Mouse (Mus musculus): ENCODE measurements around the gene Mrps12. TPM values are rescaled to one million over a fixed set of nuclear protein-coding genes. Genes with fewer than 3 reads are reported as not detected.
"Not testable (repeated sequence)": the region's sequence is repeated elsewhere in the genome, so short reads cannot be mapped to it uniquely, and the experiment has no call there.

Mrps12 gene
- polyA plus RNA-seq, 1 experiment from 2014 or later = 120 TPM

- no peak overlapping the region for H3K27ac ChIP-seq (replicated peaks)
- WGBS = 77% methylated on average over 3 of the region's 3 CpGs
- no peak for ATAC-seq (ENCODE audit: low FRiP score, low read depth)
- H3K9me3 ChIP-seq = no peaks in the 10 kb centered on the region
- no peak overlapping the region for H3K4me2 ChIP-seq (replicated peaks)
- H3K36me3 ChIP-seq = no peaks in the 10 kb centered on the region
- H3K4me3 ChIP-seq = no peak overlapping the region
- peaks cover 7% of the 10 kb centered on the region; the same call in 1 of the 2 replicates for H3K27me3 ChIP-seq
- peaks cover 8% of the 10 kb centered on the region; the same call in 1 of the 2 replicates for H3K4me1 ChIP-seq
- H3K9ac ChIP-seq (replicated peaks) = no peak overlapping the region
Observed at GRCm38 (mm10) chr7:28720753-28721537, 20.7 kb downstream of the Mrps12 start.

GRCm38 (mm10) chr7:28719650-28720049, 22.0 kb downstream of the Mrps12 start:
- no peak for ATAC-seq (ENCODE audit: low FRiP score, low read depth)
- H3K27me3 ChIP-seq = peaks cover 7% of the 10 kb centered on the region; the same call in 1 of the 2 replicates
- WGBS = 86% methylated on average over 2 of the region's 2 CpGs

GRCm38 (mm10) chr7:28719159-28719558, 22.5 kb downstream of the Mrps12 start:
- Histone ChIP-seq H3K9ac (replicated peaks) (no peak overlapping the region), H3K36me3 (no peaks in the 10 kb centered on the region), H3K27me3 (peaks cover 7% of the 10 kb centered on the region; the same call in 1 of the 2 replicates), H3K4me3 (no peak overlapping the region), H3K4me2 (replicated peaks) (no peak overlapping the region), H3K27ac (replicated peaks) (no peak overlapping the region), H3K4me1 (peaks cover 8% of the 10 kb centered on the region; the same call in 1 of the 2 replicates), H3K9me3 (no peaks in the 10 kb centered on the region)
- no peak for ATAC-seq (ENCODE audit: low FRiP score, low read depth)
- WGBS = 72% methylated on average over 4 of the region's 4 CpGs

More at GRCm38 (mm10) chr7:28719650-28720049, 22.0 kb downstream of the Mrps12 start:
- Histone ChIP-seq H3K27ac (replicated peaks) (no peak overlapping the region), H3K4me3 (no peak overlapping the region), H3K9ac (replicated peaks) (no peak overlapping the region), H3K4me1 (peaks cover 8% of the 10 kb centered on the region; the same call in 1 of the 2 replicates), H3K36me3 (no peaks in the 10 kb centered on the region), H3K9me3 (no peaks in the 10 kb centered on the region), H3K4me2 (replicated peaks) (no peak overlapping the region)

DNA sequence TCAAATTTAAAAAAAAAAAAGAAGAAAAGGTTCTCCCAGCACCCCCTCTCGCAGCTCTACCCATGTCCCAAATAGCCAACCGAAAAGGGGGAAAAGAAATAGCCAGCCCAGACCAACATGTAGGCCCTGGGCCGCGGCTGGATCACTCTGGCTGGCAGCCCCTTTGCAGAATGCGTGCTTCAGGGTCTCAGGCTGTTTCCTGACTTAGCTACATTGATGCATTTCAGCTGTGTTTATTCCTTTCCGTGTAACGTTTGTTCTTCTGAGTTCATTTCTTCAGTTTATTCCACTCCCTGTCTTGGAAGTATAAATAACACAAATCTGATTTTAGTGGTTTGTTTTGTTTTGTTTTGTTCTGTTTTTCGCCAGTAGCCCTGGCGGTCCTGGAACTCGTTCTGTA, 23.9 kb downstream of the Mrps12 start:
- H3K4me1 ChIP-seq = peaks cover 8% of the 10 kb centered on the region; the same call in 1 of the 2 replicates
- H3K4me3 ChIP-seq = no peak overlapping the region
- no peaks in the 10 kb centered on the region for H3K36me3 ChIP-seq
- no peak overlapping the region for H3K4me2 ChIP-seq (replicated peaks)
- ATAC-seq (ENCODE audit: low FRiP score, low read depth) = no peak
- 90% methylated on average over 10 of the region's 10 CpGs for WGBS
- H3K9me3 ChIP-seq = no peaks in the 10 kb centered on the region
- H3K27ac ChIP-seq (replicated peaks) = no peak overlapping the region
- peaks cover 7% of the 10 kb centered on the region; the same call in 1 of the 2 replicates for H3K27me3 ChIP-seq
- no peak overlapping the region for H3K9ac ChIP-seq (replicated peaks)

DNA sequence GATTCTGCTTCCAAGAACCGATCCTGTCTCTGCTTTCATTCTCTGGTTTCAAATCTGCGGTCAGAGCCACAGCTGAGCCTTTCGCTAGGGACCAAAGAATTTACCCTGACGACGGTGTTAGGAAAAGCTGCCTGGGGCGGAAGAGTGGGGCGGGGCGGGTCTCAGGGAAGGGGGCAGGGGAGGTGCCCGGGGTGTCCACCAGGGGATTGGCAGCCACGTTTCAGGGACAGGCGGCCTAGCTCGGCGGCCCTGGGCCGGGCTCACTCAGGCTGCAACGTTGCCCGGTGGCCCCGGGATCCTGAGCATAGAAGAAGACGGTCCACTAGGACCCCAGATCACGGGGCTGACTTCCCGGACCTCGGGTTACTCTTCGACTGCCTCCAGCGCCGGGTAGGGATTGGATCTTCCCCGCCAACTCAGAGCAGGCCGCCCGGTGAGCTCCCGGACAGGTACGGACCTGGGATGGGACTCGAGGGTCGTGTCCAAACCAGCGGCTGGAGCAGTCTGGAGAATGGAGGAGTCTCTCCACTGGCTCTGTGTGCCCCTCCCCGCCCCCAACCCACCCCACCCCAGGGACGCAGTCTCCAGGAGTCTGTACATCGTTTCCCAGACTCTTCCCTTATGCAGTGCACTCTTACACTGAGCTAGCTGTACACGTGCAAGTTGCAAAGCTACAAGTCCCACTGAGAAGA, 24.9 kb downstream of the Mrps12 start, which contains the start of gene Fbxo17:
TSS of gene Fbxo17 (plus strand) at position 215 of the 692 bp plus-strand sequence.
- Histone ChIP-seq H3K4me1 (peaks cover 8% of the 10 kb centered on the region; the same call in 1 of the 2 replicates), H3K27ac (replicated peaks) (no peak within 1 kb of the TSS), H3K4me2 (replicated peaks) (peak within 1 kb of the TSS; percentile 75), H3K36me3 (no peaks in the 10 kb centered on the region), H3K9me3 (no peaks in the 10 kb centered on the region), H3K27me3 (peaks cover 7% of the 10 kb centered on the region; the same call in 1 of the 2 replicates), H3K9ac (replicated peaks) (peak within 1 kb of the TSS; percentile 61; the same call in 1 of the 2 replicates), H3K4me3 (peak within 1 kb of the TSS; percentile 45)
- peak; percentile 80; the same call in 1 of the 2 replicates for ATAC-seq (ENCODE audit: low FRiP score, low read depth)
- 2% methylated on average over 36 of the region's 36 CpGs for WGBS

GRCm38 (mm10) chr7:28715598-28715997, 26.0 kb downstream of the Mrps12 start:
- WGBS = 90% methylated on average over 2 of the region's 2 CpGs
- no peaks in the 10 kb centered on the region for H3K36me3 ChIP-seq
- no peak for ATAC-seq (ENCODE audit: low FRiP score, low read depth)
- no peak overlapping the region for H3K4me2 ChIP-seq (replicated peaks)
- H3K9ac ChIP-seq (replicated peaks) = no peak overlapping the region
- no peak overlapping the region for H3K4me3 ChIP-seq
- no peak overlapping the region for H3K27ac ChIP-seq (replicated peaks)
- peaks cover 8% of the 10 kb centered on the region; the same call in 1 of the 2 replicates for H3K4me1 ChIP-seq
- no peaks in the 10 kb centered on the region for H3K9me3 ChIP-seq
- peaks cover 7% of the 10 kb centered on the region; the same call in 1 of the 2 replicates for H3K27me3 ChIP-seq

- Histone ChIP-seq H3K4me3 (no peak overlapping the region), H3K27ac (replicated peaks) (no peak overlapping the region), H3K9ac (replicated peaks) (no peak overlapping the region), H3K4me2 (replicated peaks) (no peak overlapping the region), H3K4me1 (peaks cover 8% of the 10 kb centered on the region; the same call in 1 of the 2 replicates), H3K36me3 (no peaks in the 10 kb centered on the region), H3K9me3 (no peaks in the 10 kb centered on the region), H3K27me3 (peaks cover 7% of the 10 kb centered on the region; the same call in 1 of the 2 replicates)
- WGBS = 89% methylated on average over 5 of the region's 5 CpGs
- no peak for ATAC-seq (ENCODE audit: low FRiP score, low read depth)
Observed at GRCm38 (mm10) chr7:28714667-28715066, 27.0 kb downstream of the Mrps12 start.

DNA sequence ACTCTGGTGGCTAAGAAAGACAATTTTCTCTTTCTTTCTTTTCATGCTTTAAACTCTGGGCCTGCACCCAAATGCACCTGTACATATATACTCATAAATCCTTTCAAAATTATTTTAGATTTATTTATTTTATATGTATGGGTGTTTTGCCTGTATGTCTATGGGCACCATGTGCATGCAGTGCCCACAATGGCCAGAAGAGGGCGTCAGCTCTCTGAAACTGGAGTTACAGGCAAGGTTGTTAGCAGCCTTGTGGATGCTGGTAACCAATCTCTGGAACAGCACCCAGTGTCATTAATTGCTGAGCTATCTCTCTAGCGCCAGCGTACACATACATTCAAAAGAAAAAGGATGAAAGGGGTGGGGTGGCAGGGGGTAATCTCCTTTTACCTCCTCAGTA, 30.7 kb downstream of the Mrps12 start:
- Histone ChIP-seq H3K36me3 (no peaks in the 10 kb centered on the region), H3K9me3 (no peaks in the 10 kb centered on the region), H3K27me3 (no peaks in the 10 kb centered on the region), H3K4me2 (replicated peaks) (no peak overlapping the region), H3K4me1 (no peaks in the 10 kb centered on the region), H3K27ac (replicated peaks) (no peak overlapping the region), H3K4me3 (no peak overlapping the region), H3K9ac (replicated peaks) (no peak overlapping the region)
- ATAC-seq (ENCODE audit: low FRiP score, low read depth) = no peak
- 63% methylated on average over 3 of the region's 3 CpGs for WGBS

DNA sequence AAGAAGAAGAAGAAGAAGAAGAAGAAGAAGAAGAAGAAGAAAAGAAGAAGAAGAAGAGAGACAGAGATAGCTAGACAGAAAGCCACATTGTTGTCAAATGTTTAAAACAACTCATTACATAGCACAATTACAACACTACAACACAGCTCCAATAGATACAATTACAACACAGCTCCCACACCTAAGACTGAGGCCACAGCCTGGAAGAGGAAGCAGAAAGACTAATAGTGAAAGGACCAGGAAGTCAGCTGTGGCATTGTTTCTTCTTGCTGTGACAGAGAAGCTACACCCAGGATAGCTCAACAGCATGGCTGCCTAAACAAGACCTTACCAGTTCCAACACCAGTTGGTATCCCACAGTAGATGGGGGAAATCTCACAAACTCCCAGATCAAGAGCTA, 32.2 kb downstream of the Mrps12 start:
- H3K27me3 ChIP-seq = no peaks in the 10 kb centered on the region
- H3K27ac ChIP-seq (replicated peaks) = no peak overlapping the region
- no peak for ATAC-seq (ENCODE audit: low FRiP score, low read depth)
- H3K4me3 ChIP-seq = no peak overlapping the region
- H3K36me3 ChIP-seq = no peaks in the 10 kb centered on the region
- H3K4me1 ChIP-seq = no peaks in the 10 kb centered on the region
- no peak overlapping the region for H3K4me2 ChIP-seq (replicated peaks)
- no peak overlapping the region for H3K9ac ChIP-seq (replicated peaks)
- H3K9me3 ChIP-seq = no peaks in the 10 kb centered on the region

GRCm38 (mm10) chr7:28702601-28703143, 38.9 kb downstream of the Mrps12 start:
- H3K4me3 ChIP-seq = no peak overlapping the region
- no peaks in the 10 kb centered on the region for H3K4me1 ChIP-seq
- H3K9me3 ChIP-seq = no peaks in the 10 kb centered on the region
- H3K27me3 ChIP-seq = no peaks in the 10 kb centered on the region
- H3K9ac ChIP-seq (replicated peaks) = no peak overlapping the region
- ATAC-seq (ENCODE audit: low FRiP score, low read depth) = no peak
- H3K27ac ChIP-seq (replicated peaks) = no peak overlapping the region
- no peak overlapping the region for H3K4me2 ChIP-seq (replicated peaks)
- H3K36me3 ChIP-seq = no peaks in the 10 kb centered on the region
- 73% methylated on average over 9 of the region's 9 CpGs for WGBS

GRCm38 (mm10) chr7:28701306-28701705, 40.3 kb downstream of the Mrps12 start:
- not testable (repeated sequence) for H3K4me1 ChIP-seq; H3K27me3 ChIP-seq; H3K4me3 ChIP-seq; H3K4me2 ChIP-seq (replicated peaks); H3K36me3 ChIP-seq; H3K27ac ChIP-seq (replicated peaks); ATAC-seq (ENCODE audit: low FRiP score, low read depth); H3K9ac ChIP-seq (replicated peaks); H3K9me3 ChIP-seq
- WGBS = 95% methylated on average over 12 of the region's 12 CpGs

DNA sequence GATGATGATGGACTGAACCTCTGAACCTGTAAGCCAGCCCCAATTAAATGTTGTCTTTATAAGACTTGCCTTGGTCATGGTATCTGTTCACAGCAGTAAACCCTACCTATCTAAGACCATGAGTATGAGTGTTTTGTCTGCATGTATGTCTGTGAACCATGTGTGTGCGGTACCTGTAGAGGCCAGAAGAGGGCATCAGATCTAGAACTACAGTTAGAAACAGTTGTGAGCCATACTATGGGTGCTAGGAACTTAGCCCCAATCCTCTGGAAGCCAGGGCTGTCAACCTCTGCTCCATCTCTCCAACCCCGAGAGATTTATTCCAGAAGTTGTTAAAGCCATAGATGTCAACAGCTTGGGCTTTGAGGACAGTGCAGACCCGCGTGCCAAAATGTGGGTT, 41.4 kb downstream of the Mrps12 start:
- H3K9me3 ChIP-seq = no peaks in the 10 kb centered on the region
- no peak overlapping the region for H3K9ac ChIP-seq (replicated peaks)
- no peaks in the 10 kb centered on the region for H3K4me1 ChIP-seq
- no peak overlapping the region for H3K4me2 ChIP-seq (replicated peaks)
- peaks cover 2% of the 10 kb centered on the region; the same call in 1 of the 2 replicates for H3K27me3 ChIP-seq
- no peak for ATAC-seq (ENCODE audit: low FRiP score, low read depth)
- 92% methylated on average over 4 of the region's 4 CpGs for WGBS
- H3K36me3 ChIP-seq = no peaks in the 10 kb centered on the region
- no peak overlapping the region for H3K27ac ChIP-seq (replicated peaks)
- no peak overlapping the region for H3K4me3 ChIP-seq
